Mouse (Mus musculus) splenic B cell, adult 2 months (primary cell): ENCODE measurements around the gene Phf21b.

Experiments used
- DNase-seq: peaks from one replicate; pipeline ENCODE4 v3.0.0-alpha.2; 2011; ENCODE audit warnings: low read depth, low spot score
- H3K27me3 ChIP-seq: 2 replicates; pipeline ENCODE4 v1.6.1; 2012; ENCODE audit warnings: mild to moderate bottlenecking, low read length, moderate library complexity, mixed read lengths; ENCODE audit not compliant: control insufficient read depth, poor library complexity, insufficient read depth, severe bottlenecking
- H3K36me3 ChIP-seq: 2 replicates; pipeline ENCODE4 v1.6.1; 2012; ENCODE audit warnings: mild to moderate bottlenecking, low read length, moderate library complexity, mixed read lengths; ENCODE audit not compliant: control insufficient read depth, poor library complexity, insufficient read depth, severe bottlenecking

Phf21b gene

DNA sequence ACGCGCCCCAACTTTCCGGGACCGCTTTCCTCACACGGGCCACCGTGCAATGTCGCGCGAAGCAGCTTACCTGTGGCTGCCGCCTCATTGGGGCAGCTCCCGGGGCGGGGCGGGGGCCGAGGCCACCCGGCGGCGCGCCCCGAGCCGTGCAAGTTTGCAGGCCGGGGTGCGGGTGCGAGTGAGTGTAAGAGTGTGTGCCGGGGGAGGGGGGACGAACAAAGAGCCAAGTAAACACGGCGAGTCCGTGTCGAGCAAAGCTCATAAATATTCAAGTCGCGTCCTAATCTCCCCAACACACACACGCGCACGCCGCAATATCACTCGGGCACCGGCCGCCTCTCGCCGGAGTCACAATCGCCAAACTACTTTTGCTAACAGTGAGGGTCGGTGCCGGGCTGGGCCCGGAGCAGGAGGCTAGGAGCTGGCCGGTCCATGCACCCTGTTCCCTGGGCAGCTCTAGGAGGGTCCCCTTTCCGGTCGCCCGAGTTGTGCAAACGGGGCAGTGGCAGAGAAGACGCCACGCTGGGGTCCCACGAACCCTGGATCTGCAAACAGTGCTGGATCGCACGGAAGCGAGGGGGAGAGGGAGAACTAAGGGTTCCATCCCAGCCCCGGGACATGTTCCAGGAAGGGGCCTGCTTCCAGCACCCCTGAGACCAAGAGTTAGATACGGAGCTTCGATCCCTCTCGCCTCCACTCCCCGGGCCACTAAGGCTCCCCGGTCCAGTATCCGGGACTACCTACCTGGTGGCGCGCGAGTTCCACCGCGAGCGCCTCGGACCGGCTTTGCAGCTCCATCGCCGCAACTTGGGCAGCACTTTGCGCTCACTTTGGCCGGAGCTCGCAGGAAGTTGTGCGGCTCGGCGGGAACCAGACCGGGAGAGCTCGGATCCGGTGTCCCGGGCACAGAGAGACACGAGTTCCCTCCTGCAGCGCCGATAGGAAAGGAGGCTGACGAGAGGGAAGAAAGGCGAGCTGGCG lies 638 bp downstream of the Phf21b start:
- Histone ChIP-seq H3K36me3 (no peaks in the 10 kb centered on the region), H3K27me3 (peaks cover 4% of the 10 kb centered on the region; the same call in 1 of the 2 replicates)
- peak; percentile 26 for DNase-seq

DNA sequence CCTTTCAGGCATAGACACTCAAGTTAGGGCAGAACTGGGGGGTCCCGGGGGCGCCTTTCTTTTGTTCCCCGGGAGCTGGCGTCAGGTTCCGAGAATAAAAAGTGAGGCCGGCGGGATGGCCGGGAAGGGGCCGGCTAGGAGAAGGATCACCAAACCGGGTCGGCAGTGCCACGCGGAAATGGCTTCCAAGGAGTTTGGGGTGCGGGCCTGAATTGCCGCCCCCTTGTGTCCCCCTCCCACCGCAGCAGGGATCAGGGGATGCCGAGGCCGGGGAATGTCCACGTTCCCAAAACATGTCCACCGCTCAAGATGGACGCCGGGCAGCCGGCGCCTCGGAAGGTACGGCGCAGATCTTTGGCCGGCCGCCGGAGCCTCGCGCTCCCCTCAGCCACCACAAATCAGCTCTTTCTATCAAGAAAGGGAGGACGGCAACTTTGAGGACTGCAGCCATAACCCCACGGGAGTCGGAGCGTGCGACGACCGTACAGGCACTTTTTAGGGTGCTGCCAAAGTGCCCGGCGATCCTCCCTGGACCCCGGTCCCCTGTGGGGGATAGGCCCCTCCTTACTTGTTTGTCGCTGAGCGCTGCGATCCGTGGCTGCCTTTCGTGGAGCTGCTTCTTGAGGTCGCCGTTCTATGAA lies 1.6 kb downstream of the Phf21b start:
- Histone ChIP-seq H3K36me3 (no peaks in the 10 kb centered on the region), H3K27me3 (peaks cover 4% of the 10 kb centered on the region; the same call in 1 of the 2 replicates)
- peak; percentile 11 for DNase-seq

DNA sequence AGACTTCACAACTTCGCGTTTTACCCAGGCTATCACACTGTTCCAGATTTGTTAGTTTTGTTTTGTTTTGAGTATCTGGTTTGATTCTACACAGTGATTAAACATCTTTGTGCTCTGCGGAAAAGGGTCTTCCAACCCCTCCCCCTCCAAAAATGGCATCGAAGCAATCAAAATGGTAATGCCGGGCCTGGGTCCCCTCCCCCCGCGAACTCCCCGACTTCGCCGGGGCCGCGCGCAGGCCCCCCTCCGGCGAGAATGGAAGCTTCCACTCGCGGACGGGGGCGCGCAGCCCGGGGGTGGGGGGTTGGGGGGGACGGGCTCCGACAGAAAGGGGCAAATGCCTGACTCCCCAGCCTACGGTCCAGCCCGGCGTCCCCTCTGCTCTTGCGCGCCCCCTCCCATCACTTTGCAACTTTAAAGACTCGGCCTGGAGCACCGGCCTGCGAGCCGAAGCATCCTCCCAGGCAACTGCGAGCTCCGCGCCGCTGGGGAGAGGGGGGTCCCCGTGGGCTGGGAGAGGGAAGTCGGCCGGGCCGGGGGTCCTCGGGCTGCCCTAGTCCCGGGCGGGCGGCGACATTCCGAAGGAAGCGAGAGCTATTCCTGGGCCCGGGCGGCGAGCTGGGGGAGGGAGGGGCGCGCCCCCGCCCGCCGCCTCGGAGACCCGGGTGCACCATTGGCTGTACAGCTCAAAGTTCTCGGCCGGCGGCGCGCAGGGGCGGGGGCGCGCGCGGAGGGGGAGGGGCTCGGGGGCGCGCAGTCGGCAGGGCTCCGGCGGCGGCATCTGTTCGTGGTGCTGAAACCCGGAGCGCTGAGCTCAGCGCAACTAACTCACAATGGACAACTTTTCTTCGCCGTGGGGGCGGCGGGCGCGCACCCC lies 2.4 kb downstream of the Phf21b start:
- no peaks in the 10 kb centered on the region for H3K36me3 ChIP-seq
- H3K27me3 ChIP-seq = peaks cover 4% of the 10 kb centered on the region; the same call in 1 of the 2 replicates
- DNase-seq = peak; percentile 37

DNA sequence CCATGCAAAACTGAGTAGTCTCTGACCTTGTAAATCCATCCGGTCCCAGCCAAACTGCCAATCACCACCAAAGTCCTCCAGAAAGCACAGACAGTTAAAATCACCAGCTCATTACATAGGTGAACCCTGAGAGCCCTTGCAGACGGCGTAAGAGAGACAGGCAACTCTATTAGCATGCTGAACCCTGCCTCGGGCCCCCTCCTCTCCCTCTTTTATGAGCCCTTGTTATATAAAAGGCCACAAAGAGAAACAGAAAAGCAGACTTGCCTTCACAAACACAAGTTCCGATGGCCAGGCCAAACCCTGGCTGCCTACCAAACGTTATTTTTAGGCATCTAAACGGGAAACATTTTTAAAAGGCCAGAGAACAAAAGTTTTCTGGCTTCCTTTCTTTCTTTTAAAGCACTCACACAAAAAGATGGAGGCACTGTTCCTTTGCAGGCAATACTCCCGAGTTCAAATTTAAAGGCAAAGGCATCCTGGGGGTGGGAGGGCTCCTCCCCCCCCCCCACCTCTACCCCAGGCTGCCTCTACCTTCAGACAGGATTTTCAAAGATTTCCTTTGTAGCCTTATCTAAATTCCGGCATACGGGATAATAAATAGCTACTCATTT lies 3.3 kb downstream of the Phf21b start:
- Histone ChIP-seq H3K27me3 (peaks cover 2% of the 10 kb centered on the region; the same call in 1 of the 2 replicates), H3K36me3 (no peaks in the 10 kb centered on the region)
- no peak for DNase-seq

DNA sequence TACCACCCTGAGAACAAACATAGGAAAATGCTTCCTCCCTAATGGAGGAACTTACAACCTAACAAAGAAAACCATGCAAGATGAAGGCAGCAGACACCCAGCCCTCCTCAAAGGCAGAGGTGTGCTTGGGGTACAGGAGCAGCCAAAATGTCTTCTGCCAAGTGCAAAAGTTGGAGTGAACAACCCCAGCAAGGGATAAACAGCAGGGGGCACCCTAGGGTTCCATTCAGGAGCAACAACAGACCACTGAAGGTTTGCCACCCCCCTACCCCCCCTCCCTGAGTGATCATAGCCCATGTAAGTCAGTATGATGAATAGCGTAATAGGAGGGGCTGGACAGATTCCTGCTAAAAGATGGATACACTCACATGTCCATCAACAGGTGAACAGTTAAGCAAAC lies 5.5 kb downstream of the Phf21b start:
- DNase-seq = peak; percentile 26
- Histone ChIP-seq H3K27me3 (peaks cover 2% of the 10 kb centered on the region; the same call in 1 of the 2 replicates), H3K36me3 (no peaks in the 10 kb centered on the region)

DNA sequence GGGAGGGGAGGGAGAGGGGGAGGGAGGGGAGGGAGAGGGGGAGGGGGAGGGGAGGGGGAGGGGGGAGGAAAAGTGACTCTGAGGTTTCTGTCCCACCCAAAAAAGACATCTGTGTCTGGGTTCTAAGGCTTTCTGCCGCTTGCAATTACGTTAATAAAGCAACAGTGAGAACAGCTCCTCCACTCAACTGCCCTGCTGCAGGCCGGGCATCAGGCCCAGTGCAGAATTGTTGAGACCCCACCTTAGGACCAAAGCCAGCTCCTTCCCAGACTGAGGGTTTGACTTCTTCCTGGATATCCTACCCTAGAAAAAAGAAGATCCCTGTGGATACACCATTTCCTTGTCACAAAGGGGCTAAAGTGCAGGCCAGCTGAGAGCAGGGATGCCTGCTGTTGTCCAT lies 9.6 kb downstream of the Phf21b start:
- Histone ChIP-seq H3K27me3 (no peaks in the 10 kb centered on the region), H3K36me3 (no peaks in the 10 kb centered on the region)
- DNase-seq = no peak

DNA sequence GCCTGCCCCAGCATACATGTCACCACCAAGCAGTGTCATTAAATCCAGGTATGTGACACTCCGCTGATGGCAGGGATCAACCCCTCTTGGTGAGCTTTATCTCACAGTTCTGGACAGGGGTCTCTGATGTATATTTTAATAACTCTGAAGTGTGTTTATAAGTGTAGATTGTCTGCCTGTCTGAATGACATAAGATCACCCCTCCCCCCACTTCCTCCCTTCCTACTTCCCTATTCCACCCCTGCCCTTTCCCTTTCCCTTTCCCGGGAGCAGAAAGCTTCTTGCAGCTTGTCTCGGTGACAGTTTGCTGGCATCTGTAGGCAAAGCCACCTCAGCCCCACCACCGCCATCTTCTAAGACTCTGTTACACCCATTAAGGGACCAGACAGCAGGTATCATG lies 11.0 kb downstream of the Phf21b start:
- no peaks in the 10 kb centered on the region for H3K36me3 ChIP-seq

DNA sequence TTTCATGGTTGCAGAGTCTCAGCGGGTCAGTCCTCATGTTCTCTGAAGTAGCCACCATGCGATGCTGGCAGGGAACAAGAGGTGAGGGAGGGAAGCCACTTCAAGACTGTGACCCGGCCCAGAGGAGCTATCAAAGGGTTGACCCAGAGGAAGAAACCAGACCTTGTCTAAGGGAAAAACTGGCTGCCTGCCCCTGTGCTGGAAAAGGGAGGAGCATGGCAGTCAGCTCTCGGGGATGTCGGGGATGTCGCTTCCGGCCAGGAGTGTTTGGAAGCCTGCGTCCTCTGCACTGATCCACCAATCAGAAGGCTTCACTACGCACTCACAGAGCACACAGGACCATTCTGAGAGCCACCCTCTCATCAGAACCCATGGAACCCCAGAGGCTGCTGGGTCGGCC lies 12.8 kb downstream of the Phf21b start:
- no peak for DNase-seq
- Histone ChIP-seq H3K27me3 (no peaks in the 10 kb centered on the region), H3K36me3 (no peaks in the 10 kb centered on the region)

More for the DNA sequence above, 11.0 kb downstream of the Phf21b start:
- no peak for DNase-seq
- H3K27me3 ChIP-seq = no peaks in the 10 kb centered on the region

DNA sequence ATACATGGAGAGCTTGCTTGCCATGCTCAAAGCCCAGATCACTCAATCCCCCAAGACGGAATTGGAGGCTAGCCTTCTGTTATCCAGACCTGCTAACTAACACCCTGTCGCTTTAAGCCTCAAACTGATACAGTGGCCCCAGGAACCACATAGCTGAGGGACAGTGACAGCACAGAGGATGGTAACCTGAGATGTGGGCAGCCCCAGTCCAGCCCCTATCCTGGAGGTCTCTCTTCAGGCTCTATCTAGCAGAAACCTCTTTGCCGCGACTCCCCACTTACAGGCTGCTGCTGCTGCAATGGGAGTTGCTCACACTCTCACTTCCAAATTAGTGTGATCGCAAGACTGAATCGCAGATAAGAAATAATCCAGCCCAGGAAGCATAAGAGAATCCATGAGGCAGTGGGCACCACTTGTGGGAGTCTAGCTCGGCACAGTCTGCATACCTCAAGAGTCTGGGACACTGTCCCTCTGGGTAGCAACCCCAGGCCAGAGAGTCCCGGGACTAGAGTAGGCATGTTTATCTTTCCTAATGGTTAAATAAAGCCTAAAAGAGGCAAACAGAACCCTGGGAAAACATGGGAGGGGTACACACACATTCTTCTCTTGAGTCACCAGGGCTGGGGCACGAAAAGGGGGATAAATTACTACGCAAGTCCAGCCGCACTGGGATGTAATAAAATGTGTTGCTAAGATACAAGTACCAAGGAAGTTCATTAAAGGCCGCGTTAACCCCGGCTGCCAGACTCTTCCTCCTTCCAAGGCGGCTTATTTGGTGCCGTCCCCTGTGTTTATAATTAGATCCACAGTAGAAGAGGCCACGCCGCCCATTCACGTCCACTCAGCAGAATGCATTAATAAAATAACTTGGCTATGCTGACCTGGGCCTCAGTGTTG lies 13.7 kb downstream of the Phf21b start:
- no peak for DNase-seq

DNA sequence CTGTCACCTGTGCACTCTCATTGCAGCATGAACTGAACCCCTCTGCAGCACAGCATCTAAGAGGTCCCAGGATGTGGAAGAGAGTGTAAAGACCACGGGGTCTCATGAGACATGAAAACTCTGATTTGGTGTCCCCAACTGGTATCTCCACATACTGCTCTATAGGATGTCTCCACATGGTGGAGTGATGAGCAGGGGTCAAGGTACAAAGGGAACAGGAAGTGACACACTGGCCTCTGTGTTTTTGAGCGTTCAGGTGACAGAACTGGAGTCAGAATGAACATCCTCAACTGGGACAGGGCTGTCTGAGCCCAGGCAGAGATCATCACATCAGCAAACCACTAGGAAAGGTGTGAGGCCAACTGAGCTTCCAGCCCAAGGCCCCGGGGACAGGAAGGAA lies 15.3 kb downstream of the Phf21b start:
- peak; percentile 29 for DNase-seq
- H3K27me3 ChIP-seq = no peaks in the 10 kb centered on the region
- H3K36me3 ChIP-seq = no peaks in the 10 kb centered on the region

More for the DNA sequence above, 13.7 kb downstream of the Phf21b start:
- no peaks in the 10 kb centered on the region for H3K27me3 ChIP-seq
- no peaks in the 10 kb centered on the region for H3K36me3 ChIP-seq

DNA sequence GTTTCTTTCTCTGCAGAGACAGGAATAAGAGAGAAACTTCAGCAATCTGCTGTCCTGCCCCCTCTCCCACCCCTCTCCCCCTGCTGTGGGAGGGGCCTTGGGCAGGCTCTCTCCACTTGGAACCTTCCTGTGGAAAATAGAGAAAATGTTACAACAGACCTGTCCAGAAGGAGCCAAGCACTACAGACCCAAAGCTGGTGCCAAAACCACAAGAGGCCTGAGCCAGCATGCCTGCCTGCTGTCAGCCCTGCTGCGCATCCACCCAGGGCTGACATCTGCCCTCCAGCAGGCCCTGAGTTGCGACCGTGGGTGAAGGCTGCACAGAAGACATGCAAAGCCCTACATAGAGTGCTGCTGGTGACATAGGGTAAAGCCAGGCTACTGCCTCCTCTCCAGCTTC lies 16.3 kb downstream of the Phf21b start:
- no peak for DNase-seq
- no peaks in the 10 kb centered on the region for H3K36me3 ChIP-seq

DNA sequence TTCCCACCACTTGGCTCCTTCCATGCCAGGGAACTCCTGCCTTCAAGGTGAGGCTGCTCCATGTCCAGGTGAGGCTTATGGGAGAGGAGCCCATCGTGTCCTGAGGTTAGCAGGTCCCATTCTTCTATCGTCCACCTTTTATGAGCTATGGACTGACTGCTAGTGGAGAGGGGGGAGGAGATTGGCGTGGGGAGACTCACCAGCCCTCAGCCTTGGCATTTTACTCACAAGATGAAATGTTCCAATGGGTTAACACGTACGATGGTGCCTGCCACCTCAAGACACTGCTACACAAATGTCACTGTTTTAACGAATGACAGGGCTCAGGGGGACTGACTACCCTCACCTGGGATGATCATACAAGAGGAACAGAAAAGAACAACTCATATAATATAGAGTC lies 18.0 kb downstream of the Phf21b start:
- no peak for DNase-seq
- no peaks in the 10 kb centered on the region for H3K36me3 ChIP-seq
- no peaks in the 10 kb centered on the region for H3K27me3 ChIP-seq

More for the DNA sequence above, 16.3 kb downstream of the Phf21b start:
- no peaks in the 10 kb centered on the region for H3K27me3 ChIP-seq

DNA sequence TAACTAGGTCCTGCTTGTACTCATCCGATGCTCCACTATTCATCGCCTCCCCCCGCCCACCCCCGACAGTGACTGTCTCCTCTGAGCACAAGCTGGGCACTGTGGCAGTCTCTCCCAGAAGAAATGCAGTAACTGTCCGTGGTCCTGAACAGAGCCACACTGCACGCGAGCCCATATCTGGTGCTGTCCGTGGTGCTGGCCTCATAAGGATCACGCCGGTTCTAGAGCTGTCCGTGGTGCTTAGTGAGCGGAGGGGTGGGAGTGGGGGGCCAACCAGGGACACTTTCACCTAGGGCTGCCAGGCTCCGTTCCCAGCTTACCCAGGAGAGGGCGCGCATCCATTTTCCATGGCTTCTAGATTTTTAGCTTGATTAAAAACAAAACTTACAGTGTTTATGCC lies 26.4 kb downstream of the Phf21b start:
- Histone ChIP-seq H3K27me3 (no peaks in the 10 kb centered on the region), H3K36me3 (no peaks in the 10 kb centered on the region)
- DNase-seq = peak; percentile 76
